Mouse (Mus musculus): ENCODE data around the gene Slc26a1.
"Not testable (repeated sequence)": the region's sequence is repeated elsewhere in the genome, so short reads cannot be mapped to it uniquely, and the experiment has no call there.

Gene Slc26a1

GRCm38 (mm10) chr5:108655891-108656650, 19.3 kb downstream of the Slc26a1 start:
- DNase-seq (ENCODE audit: low read depth, low spot score), result no peak

- no peak for DNase-seq (ENCODE audit: low read depth, low spot score)
Measured at GRCm38 (mm10) chr5:108655381-108655780, 20.0 kb downstream of the Slc26a1 start.

GRCm38 (mm10) chr5:108654444-108654990, 20.9 kb downstream of the Slc26a1 start:
- no peak for DNase-seq (ENCODE audit: low read depth, low spot score)

GRCm38 (mm10) chr5:108653341-108653740, 22.0 kb downstream of the Slc26a1 start:
- no peak for DNase-seq (ENCODE audit: low read depth, low spot score)

GRCm38 (mm10) chr5:108651823-108652222, 23.5 kb downstream of the Slc26a1 start:
- DNase-seq (ENCODE audit: low read depth, low spot score), result no peak

GRCm38 (mm10) chr5:108651136-108651720, 24.1 kb downstream of the Slc26a1 start:
- no peak for DNase-seq (ENCODE audit: low read depth, low spot score)

- no peak for DNase-seq (ENCODE audit: low read depth, low spot score)
Measured at GRCm38 (mm10) chr5:108650341-108650740, 25.0 kb downstream of the Slc26a1 start.

- DNase-seq (ENCODE audit: low read depth, low spot score), result no peak
Measured at GRCm38 (mm10) chr5:108648937-108649576, 26.3 kb downstream of the Slc26a1 start.

GRCm38 (mm10) chr5:108647820-108648465, 27.4 kb downstream of the Slc26a1 start:
- no peak for DNase-seq (ENCODE audit: low read depth, low spot score)

- no peak for DNase-seq (ENCODE audit: low read depth, low spot score)
Measured at GRCm38 (mm10) chr5:108647311-108647710, 28.1 kb downstream of the Slc26a1 start.

GRCm38 (mm10) chr5:108646343-108646660, 29.1 kb downstream of the Slc26a1 start:
- DNase-seq (ENCODE audit: low read depth, low spot score), result no peak

- no peak for DNase-seq (ENCODE audit: low read depth, low spot score)
Measured at GRCm38 (mm10) chr5:108645651-108646342, 29.6 kb downstream of the Slc26a1 start.

- no peak for DNase-seq (ENCODE audit: low read depth, low spot score)
Measured at GRCm38 (mm10) chr5:108643674-108644073, 31.7 kb downstream of the Slc26a1 start.

GRCm38 (mm10) chr5:108636172-108636571, 39.2 kb downstream of the Slc26a1 start:
- no peak for DNase-seq (ENCODE audit: low read depth, low spot score)

GRCm38 (mm10) chr5:108634088-108634487, 41.3 kb downstream of the Slc26a1 start:
- DNase-seq (ENCODE audit: low read depth, low spot score), result not testable (repeated sequence)

GRCm38 (mm10) chr5:108633676-108634075, 41.7 kb downstream of the Slc26a1 start:
- DNase-seq (ENCODE audit: low read depth, low spot score), result no peak

- peak; percentile 87 for DNase-seq (ENCODE audit: low read depth, low spot score)
Measured at GRCm38 (mm10) chr5:108629634-108630483, 45.5 kb downstream of the Slc26a1 start, which contains the start of the genes Gak and Tmem175. Gene Gak, minus strand, starts transcription at chr5:108629755. Gene Tmem175, plus strand, starts transcription at chr5:108629770.

GRCm38 (mm10) chr5:108628891-108629633, 46.3 kb downstream of the Slc26a1 start:
- DNase-seq (ENCODE audit: low read depth, low spot score), result no peak

- DNase-seq (ENCODE audit: low read depth, low spot score), result no peak
Measured at GRCm38 (mm10) chr5:108626050-108626660, 49.2 kb downstream of the Slc26a1 start.

Data from WW6 (cell line).